Mouse (Mus musculus) telencephalon, adult 2 months (tissue): ENCODE data around the gene Lcn8.

ENCODE experiments used
- DNase-seq: peaks from one replicate; pipeline ENCODE4 v3.0.0-alpha.2; 2011; ENCODE audit warnings: low read depth, low spot score

Lcn8 gene

GRCm38 (mm10) chr2:25652902-25653301 is at the start of gene Lcn8:
Lcn8 (plus strand) TSS chr2:25653120.
- DNase-seq: no peak

- peak; percentile 69 for DNase-seq
Observed at GRCm38 (mm10) chr2:25607761-25608622, 44.9 kb upstream of the Lcn8 start, which contains the start of gene Rabl6. Rabl6 (minus strand) TSS chr2:25608521.

- DNase-seq: no peak
Observed at GRCm38 (mm10) chr2:25608671-25609070, 44.2 kb upstream of the Lcn8 start.

GRCm38 (mm10) chr2:25616398-25616797 is 36.5 kb upstream of the Lcn8 start:
- no peak for DNase-seq

- DNase-seq: no peak
Observed at GRCm38 (mm10) chr2:25617578-25617977, 35.3 kb upstream of the Lcn8 start, which contains the start of gene Ccdc183. Ccdc183 (minus strand) TSS chr2:25617678.

- no peak for DNase-seq
Observed at GRCm38 (mm10) chr2:25620386-25620785, 32.5 kb upstream of the Lcn8 start.

GRCm38 (mm10) chr2:25620852-25621228 is 32.1 kb upstream of the Lcn8 start:
- DNase-seq: no peak

- peak; percentile 77 for DNase-seq
Observed at GRCm38 (mm10) chr2:25621229-25622200, 31.4 kb upstream of the Lcn8 start, which contains the start of gene Tmem141. Tmem141 (minus strand) TSS chr2:25622005.

- no peak for DNase-seq
Observed at GRCm38 (mm10) chr2:25625986-25626385, 26.9 kb upstream of the Lcn8 start.

GRCm38 (mm10) chr2:25627811-25628210 is 25.1 kb upstream of the Lcn8 start, which contains the start of gene Fcna:
Fcna (minus strand) TSS chr2:25628030.
- DNase-seq: no peak

- DNase-seq: no peak
Observed at GRCm38 (mm10) chr2:25628738-25629137, 24.2 kb upstream of the Lcn8 start.

GRCm38 (mm10) chr2:25633616-25634015 is 19.3 kb upstream of the Lcn8 start:
- DNase-seq: no peak

- DNase-seq: no peak
Observed at GRCm38 (mm10) chr2:25634046-25634445, 18.9 kb upstream of the Lcn8 start.

GRCm38 (mm10) chr2:25639890-25640289 is 13.0 kb upstream of the Lcn8 start:
- no peak for DNase-seq

- DNase-seq: no peak
Observed at GRCm38 (mm10) chr2:25654502-25654901, 1.6 kb downstream of the Lcn8 start.

- DNase-seq: no peak
Observed at GRCm38 (mm10) chr2:25656691-25657090, 3.8 kb downstream of the Lcn8 start.

- DNase-seq: no peak
Observed at GRCm38 (mm10) chr2:25657246-25657645, 4.3 kb downstream of the Lcn8 start.

- no peak for DNase-seq
Observed at GRCm38 (mm10) chr2:25657652-25658051, 4.7 kb downstream of the Lcn8 start, which contains the start of gene Lcn5. Lcn5 (plus strand) TSS chr2:25657952.

GRCm38 (mm10) chr2:25660279-25660678 is 7.4 kb downstream of the Lcn8 start:
- no peak for DNase-seq

- no peak for DNase-seq
Observed at GRCm38 (mm10) chr2:25661245-25661970, 8.5 kb downstream of the Lcn8 start.

- DNase-seq: no peak
Observed at GRCm38 (mm10) chr2:25663511-25663910, 10.6 kb downstream of the Lcn8 start.
